Mouse (Mus musculus) heart, adult 2 months (tissue): ENCODE measurements around the gene Rnf186.

Experiments used
- CTCF ChIP-seq: fragments of 200-600 bp; IDR thresholded peaks from 2 replicates; pipeline ENCODE4 v1.8.1; 2022; ENCODE audit warnings: antibody characterized with exemption, mild to moderate bottlenecking, moderate library complexity
- EP300 ChIP-seq: fragments of 200-500 bp; IDR thresholded peaks from 2 replicates; pipeline ENCODE4 v1.6.1; 2011; ENCODE audit warnings: low read depth, low read length, control low read depth; ENCODE audit not compliant: insufficient read depth
- POLR2A ChIP-seq: fragments of 200-500 bp; IDR thresholded peaks from 2 replicates; pipeline ENCODE4 v1.6.1; 2011; ENCODE audit warnings: mild to moderate bottlenecking, low read depth, low read length, control low read depth; ENCODE audit not compliant: insufficient read depth

DNA sequence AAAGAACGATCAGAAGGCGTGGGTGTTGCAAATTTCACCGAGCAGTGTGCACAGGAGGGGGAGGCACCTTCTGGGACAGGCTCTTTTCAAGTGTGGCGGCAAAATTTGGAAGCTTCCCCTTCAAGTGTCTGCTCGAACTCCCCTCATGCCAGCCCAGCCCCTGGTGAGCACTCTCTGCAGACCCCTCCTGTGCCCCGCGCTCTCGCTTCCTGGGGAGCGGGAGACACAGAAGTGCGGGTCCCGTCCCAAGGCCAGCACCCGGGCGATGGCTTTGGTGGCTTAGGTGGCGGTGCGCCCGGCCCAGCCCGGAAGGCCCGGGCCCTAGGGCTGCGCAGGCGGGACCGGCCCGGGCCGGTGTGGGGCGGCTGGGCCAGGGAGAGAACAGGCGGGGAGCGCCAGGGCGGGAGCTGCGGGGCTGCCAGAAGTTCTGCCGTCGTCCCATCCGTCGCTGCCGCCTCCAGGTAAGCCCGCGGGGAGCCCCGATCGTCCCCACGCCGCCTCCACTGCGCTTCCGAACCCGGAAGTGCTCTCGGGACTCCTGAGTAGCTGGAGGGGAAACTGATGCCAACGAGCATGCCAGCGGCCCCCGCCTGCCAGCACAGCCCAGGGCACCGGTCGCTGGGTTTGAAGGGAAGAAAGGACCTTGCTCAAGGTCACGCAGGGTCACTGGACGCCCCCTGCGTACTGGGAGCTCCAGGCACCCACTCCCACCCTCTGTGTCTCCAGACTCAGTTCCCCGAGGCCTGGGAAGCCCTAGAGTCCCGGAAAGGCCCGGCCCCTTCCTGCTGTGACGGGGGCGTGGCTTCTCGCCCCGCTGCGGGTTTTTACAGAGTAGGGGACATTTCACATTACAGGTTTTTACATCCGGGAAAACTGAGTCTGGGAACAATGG is 6.2 kb downstream of the Rnf186 start, which contains the start of gene Tmco4:
- TF ChIP-seq CTCF (no peak), EP300 (no peak), POLR2A (peak; percentile 90)
